Mouse (Mus musculus): ENCODE results near the gene Diablo.

DNA sequence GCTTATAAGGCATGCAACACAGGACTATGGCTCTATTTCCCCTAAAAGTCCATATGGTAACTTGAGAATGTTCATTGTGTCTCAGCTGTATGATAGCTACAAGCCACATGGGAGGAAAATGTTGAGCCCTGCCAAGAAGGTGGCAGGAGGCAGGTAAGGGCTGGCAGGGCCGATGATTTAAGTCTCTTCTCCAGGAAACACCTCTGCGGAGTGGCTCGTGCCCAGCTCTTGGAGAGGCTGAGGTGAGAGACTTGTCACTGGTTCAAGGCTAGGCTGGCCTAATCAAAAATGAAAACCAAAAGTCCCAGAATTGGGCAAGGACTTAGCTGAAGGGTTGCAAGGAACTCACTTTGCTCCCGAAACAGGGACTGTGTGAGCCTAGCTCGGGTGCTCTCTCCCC lies 13.8 kb downstream of the Diablo start, which contains the start of gene B3gnt4:
- TF ChIP-seq CTCF (IDR thresholded peaks at IDR 0.05; ENCODE audit: low read depth) (no peak), EP300 (IDR thresholded peaks at IDR 0.05; ENCODE audit: low read depth) (no peak)
